ENCODE assay signal across 9 mouse cellular contexts in the genomic region with DNA sequence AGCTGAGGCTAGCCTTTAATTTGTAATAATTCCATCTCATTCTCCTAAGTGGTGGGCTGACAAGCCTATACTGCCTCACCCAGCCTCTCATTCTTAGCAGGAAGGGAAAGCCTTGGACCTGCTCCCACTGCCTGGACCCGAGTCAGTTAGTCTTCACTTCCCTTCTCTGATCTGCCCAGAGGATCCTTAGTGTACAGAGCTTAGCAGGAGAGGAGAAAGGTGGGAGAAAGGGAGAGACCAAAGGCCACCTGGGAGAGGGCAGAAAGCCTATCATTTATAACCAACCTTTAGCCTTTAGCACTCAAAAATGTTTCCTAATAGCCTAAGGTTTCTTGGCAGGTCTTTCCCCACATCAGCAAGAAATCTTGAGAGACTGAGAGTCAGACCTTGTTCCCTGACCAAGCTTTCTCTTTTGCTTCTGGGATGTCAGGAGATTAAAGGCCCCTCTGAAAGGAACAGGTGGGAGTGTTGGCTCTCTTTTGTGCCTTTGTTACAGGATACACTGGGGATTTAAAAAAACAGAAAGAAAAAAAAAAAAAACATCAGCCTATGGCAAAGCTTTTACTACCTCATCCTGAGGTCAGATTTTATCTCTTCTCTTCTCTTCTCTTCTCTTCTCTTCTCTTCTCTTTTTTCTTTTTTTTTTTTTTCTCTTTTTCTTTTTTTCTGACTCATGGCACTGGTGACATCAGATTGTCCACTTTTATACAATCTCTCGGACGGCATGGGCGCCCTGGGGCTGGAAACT. TPM values are rescaled to one million over a fixed set of nuclear protein-coding genes. Genes with fewer than 3 reads are reported as not detected.
A peak's percentile ranks its signal among the peaks of the same experiment; 100 is the strongest.
DNase-seq lines count a peak whose midpoint lies in the region; ATAC-seq lines count a peak whose summit lies in the region.
"Had no signal": no experiment of that assay in that cellular context is flagged by ENCODE, and none has a peak within 500 bp of the region (broad histone marks: within the 10 kb centered on the region; RNA-seq: fewer than 3 reads in every experiment).

No protein-coding gene starts in this region.

- no peak overlapping the region for H3K4me2 ChIP-seq in limb, embryonic 13.5 days (replicated peaks)
- H3K4me2 ChIP-seq in hindbrain, embryonic 13.5 days: peak overlapping the region; percentile 97
- peak overlapping the region; percentile 24 for H3K4me2 ChIP-seq in liver, embryonic 15.5 days
- H3K4me2 ChIP-seq: embryonic facial prominence, embryonic 12.5 days had no signal

- H3K27me3 ChIP-seq in limb, embryonic 13.5 days: no peaks in the 10 kb centered on the region
- peaks cover 4% of the 10 kb centered on the region; the same call in 1 of the 2 replicates for H3K27me3 ChIP-seq in limb, embryonic 10.5 days (ENCODE audit: low read depth, poor library complexity, severe bottlenecking)
- no peaks in the 10 kb centered on the region for H3K27me3 ChIP-seq in hindbrain, embryonic 13.5 days
- peaks cover 14% of the 10 kb centered on the region for H3K27me3 ChIP-seq in liver, embryonic 15.5 days
- H3K27me3 ChIP-seq: embryonic facial prominence, embryonic 12.5 days had no signal

- DNase-seq in cerebellum, adult 8-10 months: peak; percentile 53
- no peak for DNase-seq in limb, embryonic 10.5 days (ENCODE audit: low spot score)
- no peak for DNase-seq in testis, postnatal 14 days (ENCODE audit: low spot score)
- DNase-seq in lung, postnatal 36 days: no peak

- no peaks in the 10 kb centered on the region for H3K36me3 ChIP-seq in limb, embryonic 13.5 days
- H3K36me3 ChIP-seq in limb, embryonic 10.5 days: no peaks in the 10 kb centered on the region
- H3K36me3 ChIP-seq in hindbrain, embryonic 13.5 days: no peaks in the 10 kb centered on the region
- no peaks in the 10 kb centered on the region for H3K36me3 ChIP-seq in liver, embryonic 15.5 days (replicated peaks)
- H3K36me3 ChIP-seq: embryonic facial prominence, embryonic 12.5 days had no signal

- ATAC-seq in cerebellum, adult (ENCODE audit: insufficient number of reproducible peaks, low FRiP score, low TSS enrichment): no peak
- no peak for ATAC-seq in limb, embryonic 13.5 days (ENCODE audit: low FRiP score, low read depth)
- no peak for ATAC-seq in hindbrain, embryonic 13.5 days (ENCODE audit: low FRiP score)
- ATAC-seq in liver, embryonic 15.5 days (ENCODE audit: insufficient read depth): no peak

- no peak overlapping the region for H3K27ac ChIP-seq in limb, embryonic 13.5 days
- no peak overlapping the region for H3K27ac ChIP-seq in limb, embryonic 10.5 days
- H3K27ac ChIP-seq in hindbrain, embryonic 13.5 days: 0 out of 2 replicates have a peak overlapping the region, but pooled peaks have one; percentile 46
- H3K27ac ChIP-seq in liver, embryonic 15.5 days (replicated peaks): no peak overlapping the region
- H3K27ac ChIP-seq: embryonic facial prominence, embryonic 12.5 days had no signal

- H3K4me1 ChIP-seq in limb, embryonic 13.5 days: peaks cover 15% of the 10 kb centered on the region
- peaks cover 49% of the 10 kb centered on the region for H3K4me1 ChIP-seq in limb, embryonic 10.5 days
- H3K4me1 ChIP-seq in hindbrain, embryonic 13.5 days (replicated peaks): peaks cover 64% of the 10 kb centered on the region
- peaks cover 58% of the 10 kb centered on the region for H3K4me1 ChIP-seq in liver, embryonic 15.5 days (replicated peaks)

- H3K9ac ChIP-seq in limb, embryonic 13.5 days: peak overlapping the region; percentile 15; the same call in 1 of the 2 replicates
- peak overlapping the region; percentile 98 for H3K9ac ChIP-seq in hindbrain, embryonic 13.5 days
- no peak overlapping the region for H3K9ac ChIP-seq in liver, embryonic 15.5 days
- H3K9ac ChIP-seq: embryonic facial prominence, embryonic 12.5 days had no signal

- H3K4me3 ChIP-seq in limb, embryonic 13.5 days: no peak overlapping the region
- H3K4me3 ChIP-seq in limb, embryonic 10.5 days: no peak overlapping the region
- H3K4me3 ChIP-seq in hindbrain, embryonic 13.5 days: peak overlapping the region; percentile 75
- H3K4me3 ChIP-seq in liver, embryonic 15.5 days (replicated peaks): no peak overlapping the region
- H3K4me3 ChIP-seq: embryonic facial prominence, embryonic 12.5 days had no signal

- 70% methylated on average over 4 of the region's 4 CpGs for WGBS in limb, embryonic 13.5 days
- 72% methylated on average over 4 of the region's 4 CpGs for WGBS in limb, embryonic 10.5 days
- WGBS in hindbrain, embryonic 13.5 days: 52% methylated on average over 4 of the region's 4 CpGs
- 37% methylated on average over 4 of the region's 4 CpGs for WGBS in liver, embryonic 15.5 days (ENCODE audit: insufficient replicate concordance)

- no peaks in the 10 kb centered on the region for H3K9me3 ChIP-seq in limb, embryonic 13.5 days
- no peaks in the 10 kb centered on the region for H3K9me3 ChIP-seq in limb, embryonic 10.5 days (replicated peaks)
- H3K9me3 ChIP-seq in hindbrain, embryonic 13.5 days: no peaks in the 10 kb centered on the region
- H3K9me3 ChIP-seq in liver, embryonic 15.5 days (replicated peaks): no peaks in the 10 kb centered on the region
- H3K9me3 ChIP-seq: embryonic facial prominence, embryonic 12.5 days had no signal

RNA-seq across cellular contexts. Expression of gene Slc43a2, which starts 3.0 kb away (rescaled TPM):
- 4.8 TPM in 2 replicates for polyA plus RNA-seq in limb, embryonic 13.5 days (2015; fragmentation: Nextera tagmentation; extraction: Ambion mirVana)
- polyA plus RNA-seq in limb, embryonic 10.5 days (2016; fragmentation: Nextera tagmentation; extraction: Ambion mirVana): 3.4 and 4.9 TPM in 2 replicates
- polyA plus RNA-seq in hindbrain, embryonic 13.5 days (2015; fragmentation: Nextera tagmentation; extraction: Ambion mirVana): 19.7 and 21.0 TPM in 2 replicates
- polyA plus RNA-seq in liver, embryonic 15.5 days (2015; fragmentation: Nextera tagmentation; extraction: Ambion mirVana): 4.2 and 5.8 TPM in 2 replicates

RNA-seq across cellular contexts. Expression of gene Scarf1, which starts 21.1 kb away (rescaled TPM):
- polyA plus RNA-seq in limb, embryonic 13.5 days (2015; fragmentation: Nextera tagmentation; extraction: Ambion mirVana): 6.0 and 6.6 TPM in 2 replicates
- 7.0 and 7.1 TPM in 2 replicates for polyA plus RNA-seq in limb, embryonic 10.5 days (2016; fragmentation: Nextera tagmentation; extraction: Ambion mirVana)
- polyA plus RNA-seq in hindbrain, embryonic 13.5 days (2015; fragmentation: Nextera tagmentation; extraction: Ambion mirVana): 4.6 and 4.8 TPM in 2 replicates
- polyA plus RNA-seq in liver, embryonic 15.5 days (2015; fragmentation: Nextera tagmentation; extraction: Ambion mirVana): 2.8 and 3.6 TPM in 2 replicates

RNA-seq across cellular contexts. Expression of gene Rilp, which starts 24.6 kb away (rescaled TPM):
- polyA plus RNA-seq in limb, embryonic 13.5 days (2015; fragmentation: Nextera tagmentation; extraction: Ambion mirVana): 0.34 and 0.66 TPM in 2 replicates
- 0.25 and 0.46 TPM in 2 replicates for polyA plus RNA-seq in limb, embryonic 10.5 days (2016; fragmentation: Nextera tagmentation; extraction: Ambion mirVana)
- 1.4 and 1.5 TPM in 2 replicates for polyA plus RNA-seq in hindbrain, embryonic 13.5 days (2015; fragmentation: Nextera tagmentation; extraction: Ambion mirVana)
- 3.7 TPM in 2 replicates for polyA plus RNA-seq in liver, embryonic 15.5 days (2015; fragmentation: Nextera tagmentation; extraction: Ambion mirVana)

RNA-seq across cellular contexts. Expression of gene Prpf8, which starts 47.8 kb away (rescaled TPM):
- polyA plus RNA-seq in limb, embryonic 13.5 days (2015; fragmentation: Nextera tagmentation; extraction: Ambion mirVana): 60.8 and 63.0 TPM in 2 replicates
- 81.7 and 82.6 TPM in 2 replicates for polyA plus RNA-seq in limb, embryonic 10.5 days (2016; fragmentation: Nextera tagmentation; extraction: Ambion mirVana)
- 49.2 and 51.8 TPM in 2 replicates for polyA plus RNA-seq in hindbrain, embryonic 13.5 days (2015; fragmentation: Nextera tagmentation; extraction: Ambion mirVana)
- polyA plus RNA-seq in liver, embryonic 15.5 days (2015; fragmentation: Nextera tagmentation; extraction: Ambion mirVana): 25.8 and 28.0 TPM in 2 replicates

RNA-seq across cellular contexts. Expression of gene Pitpna, which starts 53.4 kb away (rescaled TPM):
- polyA plus RNA-seq in limb, embryonic 13.5 days (2015; fragmentation: Nextera tagmentation; extraction: Ambion mirVana): 60.9 and 62.5 TPM in 2 replicates
- 60.9 and 68.8 TPM in 2 replicates for polyA plus RNA-seq in limb, embryonic 10.5 days (2016; fragmentation: Nextera tagmentation; extraction: Ambion mirVana)
- polyA plus RNA-seq in hindbrain, embryonic 13.5 days (2015; fragmentation: Nextera tagmentation; extraction: Ambion mirVana): 94.8 and 101 TPM in 2 replicates
- 30.7 and 33.1 TPM in 2 replicates for polyA plus RNA-seq in liver, embryonic 15.5 days (2015; fragmentation: Nextera tagmentation; extraction: Ambion mirVana)
